ENCODE assay signal across 8 mouse cellular contexts in the genomic region with DNA sequence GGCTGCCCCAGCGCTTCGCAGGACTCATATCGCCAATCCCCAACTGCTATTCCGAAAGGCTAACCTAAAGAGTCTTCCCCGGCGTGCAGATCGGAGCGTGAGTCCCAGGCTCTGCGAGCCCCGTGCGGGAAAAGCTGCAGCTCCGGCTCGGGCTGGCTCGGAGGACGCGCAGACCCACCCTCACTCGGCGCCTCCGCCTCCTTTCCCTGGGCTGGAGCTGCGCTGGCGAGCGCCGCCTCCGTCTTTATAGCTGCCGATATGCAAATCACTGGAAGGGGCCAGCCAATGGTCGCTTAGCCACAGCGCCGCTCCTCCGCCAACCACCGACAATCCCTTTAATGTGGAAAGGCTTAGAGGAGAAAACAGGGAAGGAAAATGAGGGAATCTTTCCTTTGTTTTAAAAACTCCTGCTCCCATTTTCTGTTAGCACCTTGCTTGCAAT. TPM values are rescaled to one million over a fixed set of nuclear protein-coding genes. Genes with fewer than 3 reads are reported as not detected.
DNase-seq lines count a peak whose midpoint lies in the region; ATAC-seq and TF ChIP-seq lines count a peak whose summit lies in the region.

Gene Pcdh8, minus strand, starts transcription at position 219 of the 442 bp plus-strand sequence.

- H3K36me3 ChIP-seq in hindbrain, embryonic 15.5 days = no peaks in the 10 kb centered on the region
- H3K36me3 ChIP-seq in lung, postnatal 0 days (ENCODE audit: insufficient read depth, low read length) = no peaks in the 10 kb centered on the region

- TF ChIP-seq CTCF in lung, postnatal 0 days (IDR thresholded peaks at IDR 0.05) = peak; percentile 28; the same call in 1 of the 2 replicates

- TF ChIP-seq EP300 in lung, postnatal 0 days (IDR thresholded peaks at IDR 0.05) = no peak

- H3K9me3 ChIP-seq in hindbrain, embryonic 15.5 days = no peaks in the 10 kb centered on the region
- H3K9me3 ChIP-seq in lung, postnatal 0 days (ENCODE audit: low read length) = no peaks in the 10 kb centered on the region

- H3K4me1 ChIP-seq in hindbrain, embryonic 15.5 days (replicated peaks) = peaks cover 69% of the 10 kb centered on the region
- peaks cover 11% of the 10 kb centered on the region; the same call in 1 of the 2 replicates for H3K4me1 ChIP-seq in lung, postnatal 0 days (ENCODE audit: insufficient read depth, low read depth, low read length)

- DNase-seq in ZHBTc4 (ENCODE audit: low read depth, low spot score) = peak; percentile 90
- DNase-seq in cerebellum, postnatal 36 days = peak; percentile 77 to 80
- DNase-seq in gastrocnemius, adult 18-20 months (ENCODE audit: low spot score) = peak; percentile 19
- DNase-seq in layer of hippocampus, postnatal 36 days = peak; percentile 95
- DNase-seq in lung, postnatal 0 days (ENCODE audit: low spot score) = peak; percentile 89
- DNase-seq in retina, postnatal 1 day = peak; percentile 97
- DNase-seq in spleen, postnatal 14 days (ENCODE audit: low spot score in 2 of 2) = no peak

- ATAC-seq in hindbrain, embryonic 15.5 days (ENCODE audit: low FRiP score, low read depth) = peak; percentile 91
- peak; percentile 90 for ATAC-seq in lung, postnatal 0 days

- peak within 1 kb of the TSS; percentile 78 for H3K9ac ChIP-seq in hindbrain, embryonic 15.5 days
- H3K9ac ChIP-seq in lung, postnatal 0 days (replicated peaks; ENCODE audit: low read depth) = no peak within 1 kb of the TSS

- no peaks in the 10 kb centered on the region; the same call in 1 of the 2 replicates for H3K27me3 ChIP-seq in hindbrain, embryonic 15.5 days
- H3K27me3 ChIP-seq in lung, postnatal 0 days (replicated peaks; ENCODE audit: insufficient read depth, low read length) = peaks cover 75% of the 10 kb centered on the region

- peak within 1 kb of the TSS; percentile 89 for H3K27ac ChIP-seq in hindbrain, embryonic 15.5 days (replicated peaks)
- no peak within 1 kb of the TSS for H3K27ac ChIP-seq in lung, postnatal 0 days (ENCODE audit: low read length)

- WGBS in hindbrain, embryonic 15.5 days = under 1% methylated on average over 30 of the region's 30 CpGs
- under 1% methylated on average over 30 of the region's 30 CpGs for WGBS in lung, postnatal 0 days

- H3K4me2 ChIP-seq in hindbrain, embryonic 15.5 days = peak within 1 kb of the TSS; percentile 88
- H3K4me2 ChIP-seq in lung, postnatal 0 days (replicated peaks; ENCODE audit: low read depth, low read length) = peak within 1 kb of the TSS; percentile 56

- H3K4me3 ChIP-seq in hindbrain, embryonic 15.5 days = peak within 1 kb of the TSS; percentile 60
- H3K4me3 ChIP-seq in lung, postnatal 0 days (ENCODE audit: low read depth, low read length) = peak within 1 kb of the TSS; percentile 24

RNA-seq across cellular contexts. Expression of gene Pcdh8, which starts in this region (rescaled TPM):
- total RNA-seq in gastrocnemius, adult 18-20 months (2021) = not detected
- 54.6 and 58.9 TPM in 2 replicates for polyA plus RNA-seq in hindbrain, embryonic 15.5 days (2015; fragmentation: Nextera tagmentation; extraction: Ambion mirVana)
- 10 to 100 TPM; 65.7 to 84.7 TPM for total RNA-seq in layer of hippocampus, postnatal 36 days (2021)
- not detected in 2 replicates for polyA plus RNA-seq in lung, postnatal 0 days (2015; fragmentation: Nextera tagmentation; extraction: Ambion mirVana)

Comparison
In these comparisons a context has a peak if more than half of its experiments do, and no peak if none do; other contexts are left out.
1. RNA of gene Pcdh8 (total RNA-seq): 65.7 to 84.7 TPM in layer of hippocampus, postnatal 36 days; not detected in gastrocnemius, adult 18-20 months; every median in the first group is over 10 times any median in the second.
2. RNA of gene Pcdh8 (polyA plus RNA-seq): 54.6 to 58.9 TPM in hindbrain, embryonic 15.5 days; not detected in lung, postnatal 0 days; every median in the first group is over 10 times any median in the second.
3. Peak in DNase-seq in gastrocnemius, adult 18-20 months; RNA of the gene not detected or under 1 TPM.
4. Peak in DNase-seq, ATAC-seq, H3K4me3 ChIP-seq and H3K4me2 ChIP-seq in lung, postnatal 0 days; RNA of the gene not detected or under 1 TPM.
5. DNase-seq: peak in ZHBTc4 (single experiment), cerebellum, postnatal 36 days (2 of 2), layer of hippocampus, postnatal 36 days (2 of 2) and retina, postnatal 1 day (single experiment); none in spleen, postnatal 14 days (0 of 2).